Mouse (Mus musculus): Measurements from ENCODE around the gene Hist1h2aa. TPM values are rescaled to one million over a fixed set of nuclear protein-coding genes. Genes with fewer than 3 reads are reported as not detected.

Hist1h2aa gene
- polyA plus RNA-seq (2017; shearing (Covaris generic)) = not detected

GRCm38 (mm10) chr13:23934211-23934520 is at the start of gene Hist1h2aa:
Gene Hist1h2aa (plus strand): TSS chr13:23934462.
- ATAC-seq = no peak

GRCm38 (mm10) chr13:23885540-23885939 is 48.7 kb upstream of the Hist1h2aa start:
- no peak for ATAC-seq

- no peak for ATAC-seq
Measured at GRCm38 (mm10) chr13:23887026-23887725, 47.1 kb upstream of the Hist1h2aa start.

- ATAC-seq = no peak
Measured at GRCm38 (mm10) chr13:23889011-23889605, 45.2 kb upstream of the Hist1h2aa start.

GRCm38 (mm10) chr13:23892592-23893268 is 41.5 kb upstream of the Hist1h2aa start:
- no peak for ATAC-seq

- ATAC-seq = no peak
Measured at GRCm38 (mm10) chr13:23893269-23893593, 41.0 kb upstream of the Hist1h2aa start.

GRCm38 (mm10) chr13:23898242-23898641 is 36.0 kb upstream of the Hist1h2aa start:
- ATAC-seq = no peak

- no peak for ATAC-seq
Measured at GRCm38 (mm10) chr13:23906906-23907305, 27.4 kb upstream of the Hist1h2aa start.

- no peak for ATAC-seq
Measured at GRCm38 (mm10) chr13:23910121-23910520, 24.1 kb upstream of the Hist1h2aa start.

GRCm38 (mm10) chr13:23911335-23911734 is 22.9 kb upstream of the Hist1h2aa start:
- ATAC-seq = no peak

GRCm38 (mm10) chr13:23913791-23914306 is 20.4 kb upstream of the Hist1h2aa start:
- ATAC-seq = no peak

GRCm38 (mm10) chr13:23914376-23915167 is 19.7 kb upstream of the Hist1h2aa start, which contains the start of gene Slc17a4:
Gene Slc17a4 (minus strand): TSS chr13:23915009.
- no peak for ATAC-seq

- no peak for ATAC-seq
Measured at GRCm38 (mm10) chr13:23916132-23916531, 18.1 kb upstream of the Hist1h2aa start.

- ATAC-seq = no peak
Measured at GRCm38 (mm10) chr13:23917674-23918073, 16.6 kb upstream of the Hist1h2aa start.

- ATAC-seq = no peak
Measured at GRCm38 (mm10) chr13:23925792-23926191, 8.5 kb upstream of the Hist1h2aa start.

- no peak for ATAC-seq
Measured at GRCm38 (mm10) chr13:23928637-23929036, 5.6 kb upstream of the Hist1h2aa start.

- ATAC-seq = no peak
Measured at GRCm38 (mm10) chr13:23930461-23930860, 3.8 kb upstream of the Hist1h2aa start.

GRCm38 (mm10) chr13:23930904-23931303 is 3.4 kb upstream of the Hist1h2aa start:
- no peak for ATAC-seq

- ATAC-seq = no peak
Measured at GRCm38 (mm10) chr13:23933421-23934210, 646 bp upstream of the Hist1h2aa start, which contains the start of gene Hist1h2ba. Gene Hist1h2ba (minus strand): TSS chr13:23934156.

GRCm38 (mm10) chr13:23938699-23939098 is 4.4 kb downstream of the Hist1h2aa start:
- no peak for ATAC-seq

GRCm38 (mm10) chr13:23940291-23940690 is 6.0 kb downstream of the Hist1h2aa start:
- no peak for ATAC-seq

GRCm38 (mm10) chr13:23942861-23943260 is 8.6 kb downstream of the Hist1h2aa start:
- ATAC-seq = no peak
